Mouse (Mus musculus) left cerebral cortex, postnatal 25 days (tissue): ENCODE data around the gene Gjc1. TPM values are rescaled to one million over a fixed set of nuclear protein-coding genes. Genes with fewer than 3 reads are reported as not detected.

ENCODE experiments used
- DNase-seq, 2 experiments: peaks; one replicate each; pipeline ENCODE4 v3.0.0; 2022; ENCODE audit warnings: low spot score in 2 of 2, mixed read lengths in 1 of 2
- intact Hi-C: fragments of 180-260 bp; cut with DNase I; formaldehyde crosslinking; loops from one replicate; pipeline ENCODE4 v1.15.1; 2025
- total RNA-seq, 2 experiments: library from RNA; stranded (reverse); gene quantifications; 2 replicates each; pipeline ENCODE4 v1.2.3; 2021

The Gjc1 gene
- total RNA-seq, 2 experiments from 2014 or later: 7.3 to 8.0 TPM

DNA sequence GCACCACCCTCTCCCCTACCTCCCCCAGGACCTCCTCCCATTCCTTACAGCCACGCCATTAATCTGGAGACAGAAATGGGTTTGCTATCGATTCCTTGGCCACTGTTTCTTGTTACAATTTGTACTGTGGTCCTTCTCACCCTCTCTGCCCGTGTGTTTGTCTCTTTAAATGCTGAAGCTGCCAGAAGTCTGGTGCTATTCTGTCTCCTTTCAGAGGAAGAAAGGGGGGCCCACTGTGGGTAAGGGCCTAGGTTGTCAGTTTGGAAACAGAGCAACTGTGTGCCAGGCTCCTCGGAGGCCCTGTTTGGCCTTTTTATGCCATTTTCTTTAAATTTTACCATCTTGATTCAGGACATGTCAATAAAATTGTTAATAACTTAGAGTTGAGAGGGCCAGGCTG lies 65.1 kb downstream of the Gjc1 start:
- intact Hi-C loops: no loop called here
- no peak for DNase-seq

DNA sequence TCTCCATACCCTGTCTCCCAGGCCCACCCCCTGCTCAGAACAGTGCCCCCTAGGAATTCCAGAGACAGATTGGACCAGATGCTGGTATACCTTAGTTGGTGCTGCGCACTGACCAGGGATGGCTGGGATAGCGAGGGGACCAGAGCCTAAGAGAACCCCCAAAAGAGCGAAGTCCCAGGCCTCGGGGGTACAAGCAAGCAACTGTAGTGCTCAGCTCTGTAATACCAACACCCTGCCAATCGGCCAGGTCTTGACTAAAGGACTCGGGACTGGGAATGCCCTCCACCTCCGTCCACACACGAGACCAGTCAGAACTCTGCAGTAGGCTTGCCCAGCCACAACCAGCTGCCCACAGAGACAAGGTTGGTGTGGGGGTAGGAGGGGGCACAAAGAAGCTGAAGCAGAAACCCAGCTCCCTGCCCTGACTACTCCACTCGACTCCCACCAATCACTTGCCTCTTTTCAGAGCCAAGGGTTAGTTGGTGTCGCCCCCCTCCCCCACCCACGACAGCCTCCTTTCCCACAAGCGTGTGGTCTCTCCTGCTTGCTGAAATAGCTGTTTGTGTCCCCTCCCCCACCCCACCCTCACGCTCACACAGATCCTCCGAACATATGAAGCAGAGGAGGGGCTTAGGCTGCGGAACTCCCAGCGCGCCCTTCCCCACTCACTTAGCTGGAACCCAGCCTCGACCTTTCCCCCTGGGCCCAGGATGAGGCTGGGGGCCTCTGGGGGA lies 65.7 kb downstream of the Gjc1 start:
- intact Hi-C loops: no loop called here

DNA sequence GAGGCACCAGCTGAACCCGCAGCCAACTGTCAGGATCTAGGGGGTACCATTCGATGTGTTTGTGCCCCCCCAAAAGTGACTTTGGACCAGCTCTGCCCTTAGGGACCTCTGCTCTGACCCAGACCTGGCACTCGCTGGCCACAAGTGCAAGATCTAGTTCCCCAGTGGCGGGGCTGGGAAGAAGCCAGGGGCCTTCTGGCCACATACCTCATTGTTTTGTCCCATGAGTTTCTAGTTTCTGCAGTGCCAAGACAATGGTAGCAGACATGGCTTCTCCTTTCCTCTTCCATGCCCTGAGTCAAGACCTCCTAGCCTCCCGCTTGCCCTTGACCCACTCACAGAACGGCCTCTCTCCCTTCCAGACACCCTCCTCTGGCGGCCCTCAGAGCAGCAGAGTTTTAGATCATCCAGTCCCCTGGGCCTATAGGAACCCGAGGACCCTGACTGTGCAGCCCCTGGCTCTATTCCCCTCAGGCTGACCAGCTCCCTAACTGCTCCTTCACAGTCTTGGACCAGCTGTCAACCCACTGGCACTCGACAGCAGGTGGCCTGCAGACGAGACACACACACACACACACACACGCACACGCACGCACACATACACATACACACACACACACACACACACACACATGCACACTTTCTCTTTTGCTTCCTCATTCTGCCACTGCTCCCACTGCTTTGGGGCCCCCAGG lies 66.5 kb downstream of the Gjc1 start:
- intact Hi-C loops: no loop called here
- no peak for DNase-seq

More for the DNA sequence above, 65.7 kb downstream of the Gjc1 start:
- no peak for DNase-seq

DNA sequence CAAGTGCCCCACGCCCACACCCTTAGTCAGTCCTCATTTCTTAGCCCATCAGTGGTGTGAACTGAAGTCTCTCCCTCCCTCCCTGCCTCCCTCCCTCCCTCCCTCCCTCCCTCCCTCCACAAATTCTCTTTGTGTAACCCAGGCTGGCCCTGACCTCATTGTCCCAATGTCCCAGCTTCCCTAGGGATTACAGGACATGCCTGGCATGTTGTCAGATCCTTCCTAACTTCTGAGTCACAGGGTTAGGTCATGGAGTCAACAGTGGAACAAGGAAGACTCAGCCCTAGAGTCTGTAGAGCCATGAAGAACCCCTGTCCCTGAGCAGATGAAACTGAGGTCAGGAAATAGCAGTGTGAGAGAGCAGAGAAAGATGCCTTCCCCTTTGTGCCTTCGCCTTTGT lies 69.8 kb downstream of the Gjc1 start:
- DNase-seq: no peak
- intact Hi-C loops: no loop called here

Other genes starting within 250 kb of the Gjc1 start
- 1 to 10 TPM; 3.8 to 6.0 TPM for gene Gm11627, start 240.2 kb downstream of the Gjc1 start, total RNA-seq
- gene Fzd2, start 215.3 kb downstream of the Gjc1 start, total RNA-seq: 10 to 100 TPM in 1 of 2 experiments, 1 to 10 TPM in 1; 9.3 to 11.3 TPM
- not detected for gene Meioc, start 156.0 kb downstream of the Gjc1 start, total RNA-seq
- gene Ccdc43, start 121.9 kb downstream of the Gjc1 start, total RNA-seq: 10 to 100 TPM; 28.2 to 30.3 TPM
- 100 to 1,000 TPM; 118 to 139 TPM for gene Adam11, start 58.3 kb downstream of the Gjc1 start, total RNA-seq
- 1 to 10 TPM; 5.1 to 7.2 TPM for gene Higd1b, start 16.1 kb upstream of the Gjc1 start, total RNA-seq
- gene Eftud2, start 61.3 kb upstream of the Gjc1 start, total RNA-seq: 100 to 1,000 TPM; 108 to 116 TPM
- gene Ccdc103, start 61.5 kb upstream of the Gjc1 start, total RNA-seq: 1 to 10 TPM; 1.7 to 2.7 TPM
- under 1 TPM in 1 of 2 experiments, not detected in 1; 0.27 TPM for gene Fam187a, start 65.5 kb upstream of the Gjc1 start, total RNA-seq
- 100 to 1,000 TPM; 118 to 122 TPM for gene Gfap, start 81.2 kb upstream of the Gjc1 start, total RNA-seq
- gene Kif18b, start 105.4 kb upstream of the Gjc1 start, total RNA-seq: under 1 TPM; 0.28 to 0.41 TPM
- gene C1ql1, start 127.0 kb upstream of the Gjc1 start, total RNA-seq: 10 to 100 TPM; 16.4 to 17.4 TPM
- 100 to 1,000 TPM; 122 to 124 TPM for gene Nmt1, start 208.5 kb upstream of the Gjc1 start, total RNA-seq
- gene Dcakd, start 208.6 kb upstream of the Gjc1 start, total RNA-seq: 10 to 100 TPM; 67.7 to 68.1 TPM